Mouse (Mus musculus): Measurements from ENCODE around the gene Thyn1. TPM values are rescaled to one million over a fixed set of nuclear protein-coding genes. Genes with fewer than 3 reads are reported as not detected.

Gene Thyn1
- 44.6 TPM for polyA plus RNA-seq (2017; shearing (Covaris generic))

DNA sequence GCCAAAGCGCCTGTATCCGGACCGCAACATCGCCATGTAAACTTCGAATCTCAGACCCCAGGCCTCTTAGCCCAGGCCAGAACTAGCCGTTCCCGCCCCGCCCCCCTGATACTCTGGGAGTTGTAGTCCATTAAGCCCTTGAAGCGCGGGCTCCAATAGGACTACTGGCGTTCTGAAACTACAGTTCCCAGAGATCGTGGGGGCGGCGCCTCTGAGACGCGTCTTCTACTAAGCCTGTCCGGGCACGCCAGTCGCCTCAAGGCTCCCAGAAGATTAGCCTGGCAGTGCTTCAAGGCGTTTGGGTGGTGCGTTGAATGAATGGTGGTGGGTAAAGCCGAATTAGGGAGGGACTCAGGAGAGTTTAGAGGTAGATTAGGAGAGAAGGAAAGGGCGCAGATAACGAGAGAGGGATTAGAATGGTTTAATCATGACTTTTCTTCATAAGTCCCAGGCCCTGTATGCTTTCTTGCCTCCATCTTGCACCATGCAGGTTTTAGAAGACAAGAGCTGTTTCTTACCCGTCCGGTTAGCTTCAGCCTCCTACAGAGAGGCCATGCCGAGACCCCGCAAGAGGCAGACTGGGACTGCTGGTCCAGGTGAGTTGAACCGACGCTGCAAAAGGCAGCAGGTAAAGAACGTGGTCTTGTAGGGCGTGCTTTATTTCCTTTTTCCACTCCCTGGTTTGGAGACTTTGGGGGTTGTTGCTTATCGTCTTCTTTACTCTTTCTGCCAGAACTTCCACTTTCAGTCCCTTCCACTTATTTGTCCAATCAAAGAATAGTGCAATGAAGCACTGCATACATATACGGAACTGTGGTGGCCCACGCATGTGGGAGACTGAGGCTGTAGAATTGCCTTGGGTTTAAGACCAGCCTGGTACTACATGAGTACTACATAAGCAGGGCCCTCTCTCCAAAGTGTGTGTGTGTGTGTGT, at the start of gene Thyn1, which contains the start of gene Acad8:
TSS of gene Thyn1 (plus strand) at position 250 of the 935 bp plus-strand sequence.
TSS of gene Acad8 (minus strand) at position 106 of the 935 bp plus-strand sequence.

DNA sequence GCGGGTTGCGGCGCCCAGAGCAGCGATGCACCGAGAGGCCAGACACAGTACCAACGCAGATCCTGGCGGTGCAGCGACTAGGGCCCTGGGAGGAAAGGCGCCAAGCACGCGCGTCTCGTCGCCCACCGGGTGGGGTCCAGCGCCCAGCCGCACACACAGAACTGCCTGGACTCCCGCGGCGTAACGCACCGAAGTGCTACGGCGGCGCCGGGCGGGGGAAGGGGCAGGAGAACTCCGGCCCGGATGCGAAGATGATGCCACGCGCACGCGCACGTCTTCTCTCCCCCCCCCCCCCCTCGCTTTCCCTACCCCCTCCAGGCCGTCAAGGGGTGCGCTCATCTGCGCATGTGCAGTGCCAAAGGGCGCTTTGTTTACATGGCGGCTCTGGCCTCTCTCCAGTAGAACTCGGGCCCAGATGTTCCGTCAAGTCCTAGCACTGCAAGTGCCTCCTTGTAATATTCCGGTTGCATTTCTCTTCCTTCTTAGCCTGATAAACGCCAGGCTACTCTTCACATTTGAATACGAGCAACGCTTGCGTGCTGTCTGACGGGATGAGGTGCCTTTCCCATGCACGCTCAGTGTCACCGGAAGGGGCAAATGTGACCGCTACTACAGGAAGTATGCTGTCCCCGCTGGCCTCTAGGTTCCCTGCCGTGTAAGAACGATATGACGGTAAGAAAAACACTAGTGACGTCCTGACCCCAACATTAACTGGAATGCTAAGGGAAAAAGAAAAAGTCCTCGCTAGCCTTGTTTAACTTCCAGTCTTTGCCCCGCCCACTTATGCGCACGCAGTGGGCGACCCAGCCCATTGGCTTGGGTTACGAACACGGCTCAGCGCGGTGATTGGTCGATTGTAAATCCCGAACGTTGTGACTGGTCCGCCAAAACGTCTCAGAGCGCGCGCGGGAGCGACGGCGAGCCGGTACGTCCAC, 30.6 kb downstream of the Thyn1 start, which contains the start of the genes Vps26b and Ncapd3:
TSS of gene Vps26b (minus strand) at position 238 of the 935 bp plus-strand sequence.
TSS of gene Ncapd3 (plus strand) at position 348 of the 935 bp plus-strand sequence.

Other genes starting within 250 kb of the Thyn1 start
- gene Glb1l2, start 193.2 kb upstream of the Thyn1 start, polyA plus RNA-seq (2017; shearing (Covaris generic)), result not detected
- not detected for gene Glb1l3, start 138.8 kb upstream of the Thyn1 start, polyA plus RNA-seq (2017; shearing (Covaris generic))
- gene Gm1110, start 76.6 kb upstream of the Thyn1 start, polyA plus RNA-seq (2017; shearing (Covaris generic)), result 0.30 TPM
- 19.8 TPM for gene Acad8, start 144 bp upstream of the Thyn1 start, polyA plus RNA-seq (2017; shearing (Covaris generic))
- gene Vps26b, start 30.4 kb downstream of the Thyn1 start, polyA plus RNA-seq (2017; shearing (Covaris generic)), result 44.8 TPM
- 30.1 TPM for gene Ncapd3, start 30.5 kb downstream of the Thyn1 start, polyA plus RNA-seq (2017; shearing (Covaris generic))
- not detected for gene Jam3, start 155.7 kb downstream of the Thyn1 start, polyA plus RNA-seq (2017; shearing (Covaris generic))

Data from effector memory CD4-positive, alpha-beta T cell, adult 5 months (primary cell).